Mouse (Mus musculus): ENCODE measurements around the gene Iqschfp. TPM values are rescaled to one million over a fixed set of nuclear protein-coding genes. Genes with fewer than 3 reads are reported as not detected.

Gene Iqschfp
- total RNA-seq, 2 experiments from 2014 or later = not detected

- no peak for DNase-seq
- intact Hi-C loops (cut with DNase I) = no loop called here
These were observed 413.6 kb downstream of the Iqschfp start for GRCm38 (mm10) chr3:68305647-68306046.

GRCm38 (mm10) chr3:68306726-68307125, 414.7 kb downstream of the Iqschfp start:
- intact Hi-C loops (cut with DNase I) = no loop called here
- no peak for DNase-seq

- intact Hi-C loops (cut with DNase I) = no loop called here
- DNase-seq = no peak
These were observed 433.5 kb downstream of the Iqschfp start for GRCm38 (mm10) chr3:68325575-68325974.

- intact Hi-C loops (cut with DNase I) = no loop called here
These were observed 440.5 kb downstream of the Iqschfp start for GRCm38 (mm10) chr3:68332515-68332914.

GRCm38 (mm10) chr3:68335501-68335900, 443.5 kb downstream of the Iqschfp start:
- intact Hi-C loops (cut with DNase I) = no loop called here
- DNase-seq = no peak

More at GRCm38 (mm10) chr3:68332515-68332914, 440.5 kb downstream of the Iqschfp start:
- no peak for DNase-seq

- DNase-seq = no peak
- intact Hi-C loops (cut with DNase I) = no loop called here
These were observed 458.6 kb downstream of the Iqschfp start for GRCm38 (mm10) chr3:68350624-68351023.

- no peak for DNase-seq
- intact Hi-C loops (cut with DNase I) = no loop called here
These were observed 459.4 kb downstream of the Iqschfp start for GRCm38 (mm10) chr3:68351461-68351860.

GRCm38 (mm10) chr3:68352961-68353360, 460.9 kb downstream of the Iqschfp start:
- intact Hi-C loops (cut with DNase I) = no loop called here
- no peak for DNase-seq

GRCm38 (mm10) chr3:68353492-68353891, 461.5 kb downstream of the Iqschfp start:
- DNase-seq = no peak
- intact Hi-C loops (cut with DNase I) = no loop called here

- DNase-seq = no peak
- intact Hi-C loops (cut with DNase I) = no loop called here
These were observed 464.5 kb downstream of the Iqschfp start for GRCm38 (mm10) chr3:68356516-68356915.

GRCm38 (mm10) chr3:68368029-68368428, 476.0 kb downstream of the Iqschfp start:
- intact Hi-C loops (cut with DNase I) = no loop called here
- DNase-seq = no peak

- intact Hi-C loops (cut with DNase I) = no loop called here
- no peak for DNase-seq
These were observed 480.9 kb downstream of the Iqschfp start for GRCm38 (mm10) chr3:68372925-68373324.

GRCm38 (mm10) chr3:68375100-68375508, 483.1 kb downstream of the Iqschfp start:
- intact Hi-C loops (cut with DNase I) = no loop called here

GRCm38 (mm10) chr3:68377452-68378198, 485.6 kb downstream of the Iqschfp start:
- intact Hi-C loops (cut with DNase I) = no loop called here
- no peak for DNase-seq

More at GRCm38 (mm10) chr3:68375100-68375508, 483.1 kb downstream of the Iqschfp start:
- DNase-seq = peak in 1 of 2 experiments; percentile 16

- DNase-seq = no peak
- intact Hi-C loops (cut with DNase I) = no loop called here
These were observed 486.8 kb downstream of the Iqschfp start for GRCm38 (mm10) chr3:68378799-68379198.

- intact Hi-C loops (cut with DNase I) = no loop called here
- DNase-seq = peak; percentile 5 to 8
These were observed 487.2 kb downstream of the Iqschfp start for GRCm38 (mm10) chr3:68379242-68379641.

- DNase-seq = no peak
- intact Hi-C loops (cut with DNase I) = no loop called here
These were observed 491.6 kb downstream of the Iqschfp start for GRCm38 (mm10) chr3:68383672-68384071.

- no peak for DNase-seq
- intact Hi-C loops (cut with DNase I) = no loop called here
These were observed 493.5 kb downstream of the Iqschfp start for GRCm38 (mm10) chr3:68385544-68385943.

- intact Hi-C loops (cut with DNase I) = no loop called here
These were observed 496.0 kb downstream of the Iqschfp start for GRCm38 (mm10) chr3:68388023-68388422.

GRCm38 (mm10) chr3:68393578-68393977, 501.5 kb downstream of the Iqschfp start:
- DNase-seq = no peak
- intact Hi-C loops (cut with DNase I) = no loop called here

More at GRCm38 (mm10) chr3:68388023-68388422, 496.0 kb downstream of the Iqschfp start:
- DNase-seq = no peak

- DNase-seq = no peak
- intact Hi-C loops (cut with DNase I) = no loop called here
These were observed 506.7 kb downstream of the Iqschfp start for GRCm38 (mm10) chr3:68398691-68399090.

- intact Hi-C loops (cut with DNase I) = no loop called here
- no peak for DNase-seq
These were observed 508.1 kb downstream of the Iqschfp start for GRCm38 (mm10) chr3:68400121-68400520.

GRCm38 (mm10) chr3:68403343-68403742, 511.3 kb downstream of the Iqschfp start:
- DNase-seq = no peak
- intact Hi-C loops (cut with DNase I) = no loop called here

Data from heart, postnatal 10 days (tissue).